Mouse (Mus musculus) midbrain, embryonic 11.5 days (tissue): Measurements from ENCODE around the gene Bcl2l1. TPM values are rescaled to one million over a fixed set of nuclear protein-coding genes. Genes with fewer than 3 reads are reported as not detected.

Source experiments
- ATAC-seq: fragments of 200-750 bp; cut with Nextera tagmentation; 2 replicates; pipeline ENCODE4 v1.8.0; 2017; ENCODE audit warnings: moderate TSS enrichment, moderate library complexity; ENCODE audit not compliant: low FRiP score
- DNase-seq: peaks from one replicate; pipeline ENCODE4 v3.0.0; 2015; ENCODE audit warnings: low spot score; ENCODE audit errors: missing footprints
- H3K27ac ChIP-seq: fragments of 300-500 bp; sonication (generic); 2 replicates; pipeline ENCODE4 v1.5.1; 2014; ENCODE audit warnings: low read depth, low read length
- H3K27me3 ChIP-seq: fragments of 300-500 bp; sonication (generic); 2 replicates; pipeline ENCODE4 v1.6.1; 2014; ENCODE audit warnings: mild to moderate bottlenecking, low read length, moderate library complexity, mixed read lengths; ENCODE audit not compliant: control insufficient read depth, insufficient read depth
- H3K36me3 ChIP-seq: fragments of 300-500 bp; sonication (generic); 2 replicates; pipeline ENCODE4 v1.6.1; 2014; ENCODE audit warnings: mild to moderate bottlenecking, low read length, moderate library complexity, mixed read lengths; ENCODE audit not compliant: control insufficient read depth, insufficient read depth
- H3K4me1 ChIP-seq: fragments of 300-500 bp; sonication (generic); 2 replicates; pipeline ENCODE4 v1.6.1; 2014; ENCODE audit warnings: low read length; ENCODE audit not compliant: control insufficient read depth, insufficient read depth
- H3K4me2 ChIP-seq: fragments of 300-500 bp; sonication (generic); 2 replicates; pipeline ENCODE4 v1.6.1; 2014; ENCODE audit warnings: mild to moderate bottlenecking, moderate library complexity
- H3K4me3 ChIP-seq: fragments of 300-500 bp; sonication (generic); 2 replicates; pipeline ENCODE4 v1.5.1; 2014; ENCODE audit warnings: low read depth, low read length
- H3K9ac ChIP-seq: fragments of 300-500 bp; sonication (generic); 2 replicates; pipeline ENCODE4 v1.6.1; 2014; ENCODE audit warnings: low read length
- H3K9me3 ChIP-seq: fragments of 300-500 bp; sonication (generic); 2 replicates; pipeline ENCODE4 v1.6.1; 2016; ENCODE audit warnings: low read length; ENCODE audit not compliant: control insufficient read depth
- WGBS: fragments of 180-500 bp; shearing (Covaris S2); extraction: QIAGEN DNeasy Blood & Tissue Kit; methylation state at CpG from one replicate; pipeline ENCODE4 v1.1.7; 2014; 5-methylcytosine and 5-hydroxymethylcytosine counted together
- polyA plus RNA-seq: library from polyadenylated mRNA; unstranded; fragments of >200 nt; fragmentation: Nextera tagmentation; extraction: Ambion mirVana; gene quantifications from 2 replicates; pipeline ENCODE4 v1.2.1, GENCODE M21; 2014

Bcl2l1 gene
- polyA plus RNA-seq, 1 experiment from 2014 or later, result 125 TPM

GRCm38 (mm10) chr2:152772231-152772630 is 59.3 kb downstream of the Bcl2l1 start:
- Histone ChIP-seq H3K4me2 (no peak overlapping the region), H3K9me3 (no peaks in the 10 kb centered on the region), H3K4me1 (no peaks in the 10 kb centered on the region), H3K36me3 (no peaks in the 10 kb centered on the region), H3K9ac (no peak overlapping the region), H3K27ac (no peak overlapping the region), H3K4me3 (no peak overlapping the region), H3K27me3 (no peaks in the 10 kb centered on the region)
- DNase-seq (no peak), ATAC-seq (no peak)
- WGBS, result 39% methylated on average over 1 of the region's 1 CpGs

- H3K36me3 ChIP-seq, result no peaks in the 10 kb centered on the region
- H3K27me3 ChIP-seq, result no peaks in the 10 kb centered on the region
- no peak for DNase-seq
- no peak overlapping the region for H3K9ac ChIP-seq
- H3K4me2 ChIP-seq, result no peak overlapping the region
- ATAC-seq, result no peak
- no peaks in the 10 kb centered on the region for H3K4me1 ChIP-seq
- no peak overlapping the region for H3K4me3 ChIP-seq
- H3K27ac ChIP-seq, result no peak overlapping the region
- H3K9me3 ChIP-seq, result no peaks in the 10 kb centered on the region
- WGBS, result 89% methylated on average over 9 of the region's 9 CpGs
These were observed 60.0 kb downstream of the Bcl2l1 start for GRCm38 (mm10) chr2:152771571-152771970.

- Histone ChIP-seq H3K27me3 (no peaks in the 10 kb centered on the region), H3K4me1 (peaks cover 6% of the 10 kb centered on the region), H3K9ac (no peak overlapping the region), H3K27ac (no peak overlapping the region), H3K36me3 (no peaks in the 10 kb centered on the region), H3K4me2 (no peak overlapping the region), H3K9me3 (no peaks in the 10 kb centered on the region), H3K4me3 (no peak overlapping the region)
- DNase-seq, result no peak
- WGBS, result 87% methylated on average over 7 of the region's 7 CpGs
- no peak for ATAC-seq
These were observed 61.9 kb downstream of the Bcl2l1 start for GRCm38 (mm10) chr2:152769677-152770076.

GRCm38 (mm10) chr2:152767618-152768271 is 63.8 kb downstream of the Bcl2l1 start:
- ATAC-seq, result peak; percentile 33; the same call in 1 of the 2 replicates

GRCm38 (mm10) chr2:152766387-152767123 is 65.0 kb downstream of the Bcl2l1 start:
- H3K27me3 ChIP-seq, result no peaks in the 10 kb centered on the region
- ATAC-seq (peak; percentile 55; the same call in 1 of the 2 replicates), DNase-seq (peak; percentile 99)
- H3K9ac ChIP-seq, result no peak overlapping the region
- H3K4me1 ChIP-seq, result peaks cover 10% of the 10 kb centered on the region
- WGBS, result 23% methylated on average over 25 of the region's 25 CpGs
- H3K4me2 ChIP-seq, result no peak overlapping the region
- H3K27ac ChIP-seq, result no peak overlapping the region
- no peaks in the 10 kb centered on the region for H3K36me3 ChIP-seq
- H3K4me3 ChIP-seq, result no peak overlapping the region
- H3K9me3 ChIP-seq, result no peaks in the 10 kb centered on the region

More at GRCm38 (mm10) chr2:152767618-152768271, 63.8 kb downstream of the Bcl2l1 start:
- Histone ChIP-seq H3K4me2 (no peak overlapping the region), H3K9me3 (no peaks in the 10 kb centered on the region), H3K4me3 (no peak overlapping the region), H3K27me3 (no peaks in the 10 kb centered on the region), H3K36me3 (no peaks in the 10 kb centered on the region), H3K4me1 (peaks cover 10% of the 10 kb centered on the region), H3K27ac (no peak overlapping the region), H3K9ac (no peak overlapping the region)
- no peak for DNase-seq
- 68% methylated on average over 12 of the region's 12 CpGs for WGBS

- Histone ChIP-seq H3K36me3 (no peaks in the 10 kb centered on the region), H3K9me3 (no peaks in the 10 kb centered on the region), H3K9ac (peak overlapping the region; percentile 36; the same call in 1 of the 2 replicates), H3K4me3 (no peak overlapping the region), H3K4me1 (peaks cover 10% of the 10 kb centered on the region), H3K27ac (no peak overlapping the region), H3K27me3 (no peaks in the 10 kb centered on the region), H3K4me2 (peak overlapping the region; percentile 38; the same call in 1 of the 2 replicates)
- no peak for DNase-seq
- 0 out of 2 replicates have a peak, but pooled peaks have one; percentile 5 for ATAC-seq
- 34% methylated on average over 7 of the region's 7 CpGs for WGBS
These were observed 66.4 kb downstream of the Bcl2l1 start for GRCm38 (mm10) chr2:152765045-152765674.

- H3K4me2 ChIP-seq, result peak overlapping the region; percentile 38
- ATAC-seq, result peak; percentile 29
- H3K27me3 ChIP-seq, result no peaks in the 10 kb centered on the region
- peak; percentile 88 for DNase-seq
- H3K9ac ChIP-seq, result peak overlapping the region; percentile 36; the same call in 1 of the 2 replicates
- H3K4me1 ChIP-seq, result peaks cover 10% of the 10 kb centered on the region
- WGBS, result 2% methylated on average over 14 of the region's 14 CpGs
- no peaks in the 10 kb centered on the region for H3K9me3 ChIP-seq
- no peak overlapping the region for H3K27ac ChIP-seq
- no peaks in the 10 kb centered on the region for H3K36me3 ChIP-seq
- no peak overlapping the region for H3K4me3 ChIP-seq
These were observed 67.1 kb downstream of the Bcl2l1 start for GRCm38 (mm10) chr2:152764172-152765044.

GRCm38 (mm10) chr2:152763310-152763709 is 68.2 kb downstream of the Bcl2l1 start:
- Histone ChIP-seq H3K4me1 (peaks cover 10% of the 10 kb centered on the region), H3K27me3 (no peaks in the 10 kb centered on the region), H3K9me3 (no peaks in the 10 kb centered on the region), H3K27ac (no peak overlapping the region), H3K36me3 (no peaks in the 10 kb centered on the region), H3K4me3 (no peak overlapping the region), H3K9ac (no peak overlapping the region), H3K4me2 (no peak overlapping the region)
- 78% methylated on average over 6 of the region's 6 CpGs for WGBS
- ATAC-seq, result no peak
- no peak for DNase-seq
